Mouse (Mus musculus): ENCODE results near the gene Dnajc11.
A peak's percentile ranks its signal among the peaks of the same experiment; 100 is the strongest.

- TF ChIP-seq POLR2A (IDR thresholded peaks at IDR 0.05; ENCODE audit: low read depth, low read length): no peak
- peak; percentile 77 for TF ChIP-seq CTCF (IDR thresholded peaks at IDR 0.05; ENCODE audit: borderline replicate concordance, insufficient read depth, low read length)
Measured at GRCm38 (mm10) chr4:151977748-151978147, 44.3 kb downstream of the Dnajc11 start.
